Mouse (Mus musculus): ENCODE data around the gene Dglucy.
"Not testable (repeated sequence)": the region's sequence is repeated elsewhere in the genome, so short reads cannot be mapped to it uniquely, and the experiment has no call there.

Gene Dglucy

DNA sequence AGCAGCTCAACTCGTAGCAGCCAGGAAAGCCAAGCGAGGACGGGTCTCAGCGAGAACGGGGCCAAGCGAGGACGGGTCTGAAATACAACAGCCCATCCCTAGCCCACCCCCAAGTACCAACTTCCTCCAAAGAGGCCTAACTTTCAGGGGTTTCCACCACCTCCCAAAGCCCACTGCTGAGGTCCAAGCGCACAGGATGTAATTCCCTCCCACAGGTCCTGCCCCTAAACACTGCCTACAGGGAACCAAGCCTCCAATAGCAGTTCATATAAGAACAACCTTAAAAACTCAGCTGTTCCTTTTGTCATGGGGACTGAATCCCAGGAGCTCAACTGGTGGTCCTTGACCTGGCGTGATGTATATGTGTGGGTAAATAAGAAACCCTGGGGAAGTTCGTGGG, 1.6 kb downstream of the Dglucy start:
- DNase-seq (ENCODE audit: low read depth): no peak

DNA sequence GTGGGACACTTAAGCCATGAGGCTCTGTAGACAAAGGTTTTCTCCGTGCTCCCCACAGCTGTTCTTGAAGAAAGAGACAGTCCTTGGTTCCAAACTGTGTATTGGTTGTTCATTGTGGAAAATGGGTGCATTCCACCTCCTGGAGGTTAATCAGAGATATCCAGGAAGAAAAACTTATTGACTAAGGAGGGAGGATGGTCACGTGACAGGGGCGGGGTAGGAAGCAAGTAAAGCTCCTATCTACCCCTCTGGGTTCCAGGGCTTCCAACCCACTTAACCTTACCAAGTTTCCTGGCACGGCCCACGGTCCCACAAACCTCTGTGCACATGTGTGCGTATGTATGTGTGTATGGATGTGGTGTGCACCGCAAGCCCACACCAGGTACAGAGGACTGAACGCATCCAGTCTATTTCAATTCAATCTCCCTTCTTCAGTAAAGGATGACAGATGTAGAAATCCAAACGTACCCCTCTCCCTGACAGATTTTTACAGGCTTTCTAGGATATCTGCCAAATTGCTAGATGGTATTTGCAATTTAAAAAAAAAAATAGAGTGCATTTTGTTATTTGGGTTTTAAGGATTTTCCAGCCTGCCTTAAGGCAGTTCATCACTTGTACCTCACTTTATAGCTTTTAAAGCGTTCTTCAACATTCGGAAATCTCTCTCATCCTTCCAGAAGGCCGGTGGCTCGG, 2.7 kb downstream of the Dglucy start:
- DNase-seq (ENCODE audit: low read depth): no peak

DNA sequence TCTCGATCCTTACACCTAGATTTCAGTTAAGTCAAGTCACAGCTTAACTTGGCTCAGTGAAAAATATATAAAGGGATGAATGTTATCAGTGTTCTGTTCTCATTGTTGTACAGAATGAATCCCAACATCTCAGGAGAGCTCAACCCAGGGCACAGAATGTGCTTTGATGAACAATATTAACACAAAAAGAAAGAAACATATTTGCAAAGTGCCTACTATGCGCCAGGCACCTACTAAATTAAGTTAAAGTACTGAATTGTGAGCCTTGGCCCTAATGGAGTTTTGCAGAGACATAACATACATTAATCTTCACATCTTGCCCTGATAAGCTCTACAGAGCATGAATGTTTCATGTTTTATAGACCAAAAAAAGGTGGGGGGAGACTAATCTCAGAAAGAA, 5.3 kb downstream of the Dglucy start:
- no peak for DNase-seq (ENCODE audit: low read depth)

DNA sequence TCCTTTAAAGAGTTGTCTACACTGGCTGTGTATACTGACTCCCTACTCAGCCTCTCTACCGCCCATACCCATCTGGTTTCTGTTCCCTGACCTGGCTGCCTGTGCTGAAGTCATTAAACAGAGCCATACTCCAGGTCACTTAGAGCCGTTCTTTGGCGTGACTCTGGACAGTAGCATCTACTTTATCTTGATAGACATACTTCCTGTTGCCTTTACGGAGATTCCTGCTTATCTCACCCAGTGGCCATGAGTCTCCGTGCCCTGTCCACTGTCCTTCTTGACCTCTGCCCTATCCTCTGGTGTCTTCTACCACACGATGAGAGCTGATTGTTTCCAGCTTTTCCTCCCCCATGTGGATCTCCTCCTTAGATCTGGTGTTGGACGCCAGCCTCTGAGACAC, 6.5 kb downstream of the Dglucy start:
- DNase-seq (ENCODE audit: low read depth): no peak

DNA sequence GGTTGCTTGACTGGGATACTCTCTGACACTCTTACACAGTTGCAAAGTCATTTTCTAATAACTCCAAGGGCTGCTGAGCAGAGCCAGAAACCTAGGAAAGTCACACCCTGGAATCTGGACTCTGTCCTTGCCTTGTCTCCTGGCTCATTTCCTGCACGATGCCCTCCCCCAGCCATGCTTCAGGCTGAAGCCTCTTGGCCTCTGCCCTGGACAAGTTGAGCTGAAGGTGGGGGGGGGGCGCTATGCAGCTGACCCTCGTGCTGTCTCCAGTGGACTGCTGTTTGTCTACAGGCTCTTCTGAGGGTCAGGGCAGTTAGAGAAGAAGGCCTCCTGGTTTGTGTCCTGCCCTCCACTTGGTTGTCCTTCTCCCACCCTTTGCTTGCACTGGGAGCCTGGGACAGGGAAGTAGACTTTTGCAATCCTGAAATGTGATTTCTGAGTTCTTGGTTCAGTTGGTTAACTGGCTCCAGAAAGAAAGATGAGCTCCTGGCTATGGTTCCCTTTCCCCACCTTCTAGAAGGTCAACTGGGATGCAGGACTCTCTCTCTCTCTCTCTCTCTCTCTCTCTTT, 11.2 kb downstream of the Dglucy start:
- DNase-seq (ENCODE audit: low read depth): no peak

DNA sequence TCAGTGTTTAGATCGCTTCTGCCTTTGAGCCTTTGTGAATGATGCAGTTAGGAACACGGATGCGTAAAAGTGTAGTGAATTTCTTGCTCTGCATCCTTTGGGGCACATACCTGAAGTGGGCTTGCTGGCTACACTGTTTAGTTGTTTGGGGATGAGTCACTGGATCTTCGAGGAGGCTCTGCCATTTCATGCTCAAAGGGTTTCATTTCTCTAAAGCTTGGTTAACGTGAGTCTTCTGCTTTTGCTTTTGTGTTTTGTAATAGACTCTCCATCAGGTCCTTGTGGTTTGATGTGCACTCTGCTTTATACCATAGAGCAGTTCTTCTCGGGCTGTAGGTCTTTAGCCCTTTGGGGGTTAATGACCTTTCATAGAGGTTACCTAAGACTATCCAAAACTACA, 12.6 kb downstream of the Dglucy start:
- no peak for DNase-seq (ENCODE audit: low read depth)

DNA sequence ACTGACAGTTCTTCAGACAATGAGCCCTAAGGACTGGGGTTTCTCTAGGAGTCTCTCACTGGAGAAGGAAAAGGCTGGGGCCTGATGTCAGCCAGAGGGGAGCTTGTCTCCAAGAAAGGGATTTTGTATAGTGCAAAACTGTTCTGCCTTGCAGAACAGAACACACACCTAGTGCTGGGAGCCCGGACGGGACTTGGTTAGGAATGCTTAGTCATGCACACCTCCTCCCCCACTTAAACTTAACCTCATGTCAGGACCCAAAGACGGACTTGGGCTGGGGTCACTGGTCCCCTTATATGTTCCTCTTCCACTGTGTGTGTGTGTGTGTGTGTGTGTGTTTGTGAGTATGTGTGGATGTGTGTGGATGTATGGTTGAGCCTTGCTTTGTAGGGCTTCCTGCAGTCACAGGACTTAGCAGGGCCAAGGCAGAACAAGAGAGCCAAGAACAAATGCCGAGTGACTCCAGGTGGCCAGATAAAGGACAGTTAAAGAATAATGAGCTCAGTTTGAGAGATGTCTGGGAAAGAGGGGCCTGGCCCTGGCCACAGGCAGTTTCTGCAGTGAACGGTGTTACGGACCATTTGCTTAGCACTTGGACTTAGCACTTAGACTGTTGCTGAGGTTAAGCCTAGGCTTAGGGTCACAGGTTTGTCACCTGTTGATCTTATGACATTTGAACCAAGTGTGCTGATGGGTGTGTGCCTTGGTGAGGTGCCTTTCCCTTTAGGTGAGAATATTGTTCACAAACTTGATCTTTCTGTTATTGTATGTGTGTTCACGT, 15.8 kb downstream of the Dglucy start:
- no peak for DNase-seq (ENCODE audit: low read depth)

DNA sequence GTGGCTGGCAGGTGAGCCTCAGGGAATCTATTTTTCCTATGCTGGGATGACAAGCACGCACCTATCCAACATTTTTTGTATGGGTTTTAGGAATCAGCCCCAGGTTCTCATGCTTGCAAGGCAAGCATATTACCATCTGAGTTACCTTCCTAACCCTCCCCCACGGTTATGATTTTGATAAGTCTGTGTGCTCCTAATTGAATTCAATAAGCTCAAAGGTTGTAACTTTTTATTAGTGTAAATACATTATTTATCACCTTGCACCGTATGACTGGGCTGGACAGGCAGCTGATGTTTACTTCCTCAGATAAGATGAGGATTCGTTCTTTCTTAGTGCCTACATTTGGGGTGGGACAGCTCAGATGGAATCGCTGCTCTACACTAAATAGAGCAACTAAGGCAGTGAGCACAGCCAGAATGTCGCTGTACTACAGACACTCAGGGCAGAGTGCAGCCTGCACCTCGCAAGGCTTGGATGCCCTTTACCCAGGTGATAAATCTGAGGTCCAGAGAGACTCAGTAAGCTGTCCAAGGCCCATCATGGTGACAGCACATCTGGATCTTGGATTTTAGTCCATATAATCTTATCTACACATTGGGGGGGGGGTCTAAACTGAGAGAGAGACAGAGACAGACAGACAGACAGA, 16.7 kb downstream of the Dglucy start:
- no peak for DNase-seq (ENCODE audit: low read depth)

DNA sequence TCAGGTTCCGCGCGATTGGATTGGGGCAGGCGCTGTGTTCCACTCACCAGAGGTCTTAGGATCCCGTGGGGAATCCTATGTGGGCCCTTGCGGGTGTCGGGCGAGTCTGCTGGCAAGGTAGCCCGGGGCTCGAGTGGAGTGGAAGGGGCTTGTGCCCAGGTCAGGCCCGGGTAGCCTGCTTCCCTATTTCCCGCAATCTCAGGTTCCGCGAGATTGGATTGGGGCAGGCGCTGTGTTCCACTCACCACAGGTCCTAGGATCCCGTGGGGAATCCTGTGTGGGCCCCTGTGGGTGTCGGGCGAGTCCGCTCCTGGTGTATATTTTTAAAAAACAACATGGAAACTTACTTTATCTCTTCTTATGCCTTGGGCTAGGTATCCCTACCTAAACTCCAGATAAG, 24.5 kb downstream of the Dglucy start:
- not testable (repeated sequence) for DNase-seq (ENCODE audit: low read depth)

DNA sequence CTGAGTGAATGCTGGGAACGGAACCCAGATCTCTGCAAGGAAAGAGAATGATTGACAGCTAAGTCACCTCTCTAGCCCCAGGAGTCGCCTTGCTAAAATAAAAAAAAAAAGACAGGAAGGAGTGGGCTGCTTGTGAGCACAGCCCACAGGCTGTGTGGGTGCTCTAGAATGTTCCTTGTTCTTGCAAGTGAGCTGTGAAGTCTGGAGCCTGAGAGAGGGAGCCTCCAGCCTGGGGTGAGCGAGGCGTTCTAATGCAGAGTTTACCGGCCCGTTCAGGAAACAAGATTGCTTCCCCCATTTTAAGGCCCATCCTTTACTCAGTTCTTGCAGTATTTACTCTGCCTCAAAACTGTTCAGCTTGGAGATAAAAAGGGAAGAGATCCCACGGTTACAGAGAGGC, 28.4 kb downstream of the Dglucy start:
- DNase-seq (ENCODE audit: low read depth): no peak

DNA sequence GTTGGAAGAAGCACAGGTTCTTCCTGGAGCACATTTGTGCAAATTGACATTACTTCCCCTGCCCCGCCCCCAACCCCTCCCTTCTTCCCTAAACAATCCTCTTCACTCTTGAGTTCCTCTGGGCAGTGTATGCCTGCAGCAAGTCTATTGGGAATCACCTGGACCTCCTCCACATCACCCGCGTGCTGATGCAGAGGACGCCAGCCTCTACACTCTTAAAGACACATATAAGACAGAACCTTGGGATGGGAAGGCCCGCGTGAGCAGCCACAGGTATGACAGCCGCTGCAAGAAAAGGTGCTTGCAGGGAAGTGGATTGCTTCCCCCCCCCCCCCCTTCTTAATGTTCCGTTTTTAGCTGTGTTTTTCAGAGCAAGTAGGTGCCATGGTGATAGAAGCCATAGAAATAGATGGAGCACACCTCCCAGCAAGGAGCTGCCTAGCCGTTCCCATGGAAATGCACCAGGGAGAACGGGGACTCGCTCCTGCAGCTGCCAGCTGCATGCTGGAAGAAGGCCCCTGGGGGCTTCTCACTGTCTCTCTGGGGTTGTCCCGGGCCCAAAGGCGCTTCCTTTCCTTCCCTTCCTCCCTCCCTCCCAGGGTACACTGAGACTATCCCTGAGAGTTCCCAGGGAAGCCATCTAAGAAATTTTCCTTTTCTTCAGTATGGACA, 29.9 kb downstream of the Dglucy start:
- DNase-seq (ENCODE audit: low read depth): no peak

DNA sequence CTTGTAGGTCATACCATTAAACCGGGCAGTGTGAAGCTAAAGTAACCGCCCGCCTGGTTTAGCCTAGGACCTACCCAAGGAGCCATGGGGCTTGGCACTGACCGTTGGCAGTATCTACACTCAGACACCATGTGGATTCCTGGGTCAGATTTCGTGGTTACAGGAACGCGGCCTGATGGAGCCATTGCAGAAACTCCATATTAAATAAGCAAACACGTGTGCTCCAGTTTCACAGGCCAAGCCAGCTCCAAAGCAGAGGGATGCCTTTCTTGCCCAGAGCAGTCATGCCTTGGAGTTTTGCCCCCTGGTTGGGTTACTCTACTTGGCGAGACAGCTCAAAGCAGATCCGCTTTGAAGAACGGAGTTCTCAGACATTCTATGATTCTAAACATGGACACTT, 31.7 kb downstream of the Dglucy start:
- no peak for DNase-seq (ENCODE audit: low read depth)

DNA sequence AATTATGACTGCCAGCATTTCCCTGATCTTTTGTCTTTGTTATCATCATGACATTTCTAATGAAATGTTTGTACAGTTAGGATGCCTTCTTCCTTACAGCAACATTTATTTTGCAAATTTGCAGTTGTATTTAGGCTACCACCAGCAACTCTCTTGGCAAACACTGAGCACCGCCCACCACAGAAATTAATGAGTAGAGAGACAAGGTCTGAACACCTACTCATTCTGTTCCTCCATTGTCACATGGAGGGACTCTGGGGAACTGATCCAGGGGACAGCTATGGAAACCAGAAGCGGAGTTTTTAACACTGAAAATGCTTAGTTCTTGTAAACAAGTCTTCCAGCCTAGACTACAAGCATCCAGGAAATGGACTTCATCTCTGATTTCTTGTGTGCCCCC, 35.0 kb downstream of the Dglucy start:
- DNase-seq (ENCODE audit: low read depth): no peak

DNA sequence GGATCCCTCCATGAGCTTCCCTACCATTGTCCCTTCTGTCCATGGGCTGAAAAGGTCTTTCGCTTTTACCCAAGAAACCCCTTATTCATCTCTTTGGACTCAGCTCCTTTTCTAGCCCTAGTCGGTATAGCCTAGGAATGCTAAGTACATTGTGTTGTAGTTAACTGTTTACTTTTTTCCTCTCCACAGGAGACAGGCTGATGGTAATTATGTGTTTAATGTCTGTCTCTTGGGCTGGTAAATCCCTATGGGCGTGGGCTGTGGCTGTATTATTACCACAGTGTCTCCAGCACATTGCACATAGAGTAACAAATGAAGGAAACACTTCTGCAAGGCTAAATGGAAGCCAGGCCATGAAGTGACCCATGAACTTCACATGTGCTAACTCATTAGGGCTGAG, 35.8 kb downstream of the Dglucy start:
- DNase-seq (ENCODE audit: low read depth): no peak

DNA sequence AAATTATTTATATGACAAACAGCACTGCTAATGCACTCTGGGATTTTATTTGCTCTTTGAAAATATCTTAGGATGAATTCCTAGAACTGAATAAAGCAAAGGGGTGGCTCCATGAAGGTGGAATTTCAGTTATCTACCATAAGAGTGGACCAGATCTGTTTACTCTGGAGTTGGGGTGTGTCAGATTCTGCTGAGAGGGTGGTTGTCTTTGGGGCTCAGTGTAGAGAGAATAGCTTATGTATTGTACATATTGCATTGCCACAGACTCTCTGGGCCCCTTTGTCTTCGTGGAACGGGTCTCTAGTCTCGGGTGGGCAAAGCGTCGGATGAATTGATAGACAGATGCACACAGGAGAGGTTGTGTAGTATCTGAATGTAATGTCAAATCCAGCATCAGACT, 38.0 kb downstream of the Dglucy start:
- no peak for DNase-seq (ENCODE audit: low read depth)

DNA sequence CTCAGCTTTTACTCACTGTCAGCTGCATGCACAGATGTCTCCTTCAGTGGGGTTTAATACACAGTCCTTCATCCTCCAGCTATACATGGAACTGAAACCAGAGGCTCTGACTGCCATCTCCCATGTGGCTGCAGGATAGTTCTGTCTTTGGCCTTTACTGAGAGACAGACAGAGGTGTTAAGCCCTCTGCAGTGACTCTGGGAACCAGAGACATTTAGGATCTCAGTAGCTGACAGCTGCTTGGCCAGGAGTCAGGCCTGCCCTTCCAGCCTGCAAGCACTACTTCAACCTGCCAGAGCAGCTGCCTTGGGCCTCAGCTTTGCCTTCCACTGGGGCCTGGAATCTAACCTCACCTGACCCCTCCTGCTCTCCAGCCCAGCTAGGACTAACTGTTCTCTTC, 41.1 kb downstream of the Dglucy start:
- DNase-seq (ENCODE audit: low read depth): no peak

DNA sequence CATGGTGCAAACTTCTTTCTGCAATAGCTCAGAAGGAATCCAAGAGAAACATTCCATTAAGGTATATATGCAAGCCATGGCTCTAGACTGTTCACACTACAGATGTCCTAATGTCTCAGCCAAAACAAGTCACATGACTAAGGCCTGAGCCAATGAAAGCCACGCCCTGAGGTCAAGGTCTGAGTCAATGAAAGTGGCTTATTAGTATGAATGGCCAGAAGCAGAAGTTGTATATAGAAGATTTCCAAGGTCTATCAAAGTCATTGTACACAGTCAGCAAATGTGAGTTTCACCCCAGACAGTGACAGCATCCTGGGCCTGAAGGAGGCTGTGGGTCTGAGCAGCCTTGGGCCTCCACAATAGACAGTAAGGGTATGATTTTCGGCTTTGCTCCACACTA, 52.2 kb downstream of the Dglucy start:
- DNase-seq (ENCODE audit: low read depth): no peak

DNA sequence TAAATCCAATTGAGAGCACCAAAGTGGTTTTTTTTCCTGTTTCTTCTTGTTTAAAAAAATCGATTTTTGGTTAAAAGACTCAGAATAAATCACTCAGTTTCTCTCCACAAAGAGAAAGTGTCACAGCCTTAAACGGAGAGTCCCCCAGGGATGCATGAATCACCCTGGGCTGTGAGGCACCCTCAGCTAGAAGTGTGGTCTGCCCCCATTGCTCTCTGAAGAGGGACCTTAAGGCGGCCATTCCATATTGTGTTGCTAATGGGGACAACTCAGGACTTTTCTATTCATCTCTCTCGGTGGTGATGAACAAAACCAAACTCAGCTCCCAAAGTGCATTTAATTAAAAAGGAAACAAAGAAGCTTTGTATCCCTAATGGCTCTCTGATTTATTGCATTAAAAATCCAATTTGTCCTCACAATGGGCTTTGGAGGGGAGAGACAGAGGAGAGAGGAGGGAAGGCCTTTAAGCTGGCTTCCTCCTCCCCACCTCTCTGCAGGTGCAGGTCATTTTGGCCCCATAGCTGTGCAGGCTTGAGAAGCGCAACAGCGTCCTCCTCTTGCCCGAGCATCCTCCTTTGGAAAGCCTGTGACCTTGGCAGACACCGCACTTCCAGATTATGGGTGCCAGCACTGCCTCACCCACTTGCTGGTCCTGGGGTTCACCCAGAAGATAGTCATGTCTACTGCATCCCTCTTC, 52.9 kb downstream of the Dglucy start:
- DNase-seq (ENCODE audit: low read depth): no peak

DNA sequence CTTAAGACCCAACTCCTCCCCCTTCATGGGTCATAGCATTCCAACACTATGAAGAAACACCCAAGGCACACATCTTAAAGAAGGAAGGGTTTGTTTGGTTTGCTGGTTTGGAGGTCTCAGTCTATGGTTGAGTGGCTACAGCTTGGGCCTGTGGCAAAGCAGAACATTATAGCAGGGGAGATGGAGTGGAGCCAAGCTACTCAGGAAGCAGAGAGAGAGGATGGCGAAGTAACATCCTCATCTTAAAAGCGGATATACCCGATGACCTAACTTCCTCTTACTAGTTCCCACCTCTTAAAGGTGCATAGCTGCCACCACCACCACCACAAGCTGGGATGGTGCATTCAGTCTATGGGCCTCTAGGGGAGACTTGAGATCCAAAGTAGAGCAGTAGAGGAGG, 58.4 kb downstream of the Dglucy start:
- no peak for DNase-seq (ENCODE audit: low read depth)

DNA sequence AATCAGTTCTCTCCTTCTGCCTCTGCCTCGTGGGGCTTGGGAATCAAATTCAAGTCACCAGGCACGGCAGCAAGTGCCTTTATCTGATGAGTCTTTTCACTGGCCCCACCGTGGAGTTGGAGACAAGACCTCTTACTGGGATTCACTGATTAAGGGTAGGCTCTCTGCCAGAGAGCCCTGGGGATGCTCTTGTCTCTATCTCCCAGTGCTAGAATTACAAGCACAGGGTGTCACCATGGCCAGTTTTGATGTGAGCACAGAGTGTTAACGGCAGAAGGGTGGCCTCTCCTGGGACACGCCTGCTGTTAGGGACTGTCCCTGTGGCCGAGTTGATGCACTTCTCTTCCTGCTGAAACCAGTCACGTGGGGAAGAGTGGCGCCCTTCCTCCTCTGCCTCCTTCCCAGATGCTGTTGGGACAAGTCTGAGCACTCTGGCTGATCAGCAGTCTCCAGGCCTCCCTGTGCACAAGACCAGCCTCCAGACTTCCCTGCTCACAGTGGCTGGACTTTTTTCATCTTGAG, 60.3 kb downstream of the Dglucy start:
- DNase-seq (ENCODE audit: low read depth): no peak

DNA sequence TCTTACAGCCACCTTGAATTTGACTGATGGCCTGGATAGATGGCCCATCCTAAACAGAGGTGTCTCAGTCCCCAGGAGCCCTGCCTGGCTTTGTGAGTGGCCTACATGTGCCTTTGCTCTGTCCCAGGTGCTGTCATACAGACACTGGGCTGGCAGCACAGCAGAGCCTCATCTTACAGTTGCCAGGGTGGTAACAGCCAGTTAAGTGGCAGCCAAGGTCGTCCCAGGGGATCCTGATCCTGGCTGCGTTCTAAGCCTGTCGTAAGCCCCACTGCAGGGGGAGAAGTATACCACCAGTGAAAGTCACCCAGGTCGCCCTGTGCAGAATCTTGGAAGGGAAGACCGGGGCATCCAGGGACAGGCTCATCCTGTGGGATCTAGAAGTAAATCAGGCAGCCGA, 61.1 kb downstream of the Dglucy start:
- DNase-seq (ENCODE audit: low read depth): no peak

Data from c-Kit-positive CD71-positive TER-119-negative erythroid progenitor cells, embryonic 14.5 days (primary cell).